Mouse (Mus musculus): ENCODE data around the gene Pip5kl1.

Gene Pip5kl1

DNA sequence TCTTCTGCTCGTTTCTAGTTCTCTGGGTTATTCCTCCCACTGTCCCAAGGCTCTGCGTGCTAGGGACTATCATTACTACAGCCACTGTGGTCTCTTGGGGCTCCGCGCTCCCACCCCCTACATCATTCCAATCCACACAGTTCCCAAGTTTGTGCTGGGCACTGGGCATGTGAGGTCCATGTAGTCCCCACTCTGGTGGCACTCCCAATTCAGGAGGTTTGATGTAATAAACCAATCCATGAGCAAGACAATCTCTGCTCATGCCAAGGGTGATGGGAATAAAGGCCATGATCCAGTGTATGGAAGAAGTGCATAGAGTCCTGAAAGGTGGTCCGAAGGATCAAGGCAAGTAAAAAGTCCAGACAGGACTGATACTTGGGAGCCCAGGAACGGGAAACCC, at the start of gene Pip5kl1:
TSS of gene Pip5kl1 (plus strand) at position 301 of the 400 bp plus-strand sequence.
- DNase-seq (ENCODE audit: low spot score in 2 of 2): no peak

DNA sequence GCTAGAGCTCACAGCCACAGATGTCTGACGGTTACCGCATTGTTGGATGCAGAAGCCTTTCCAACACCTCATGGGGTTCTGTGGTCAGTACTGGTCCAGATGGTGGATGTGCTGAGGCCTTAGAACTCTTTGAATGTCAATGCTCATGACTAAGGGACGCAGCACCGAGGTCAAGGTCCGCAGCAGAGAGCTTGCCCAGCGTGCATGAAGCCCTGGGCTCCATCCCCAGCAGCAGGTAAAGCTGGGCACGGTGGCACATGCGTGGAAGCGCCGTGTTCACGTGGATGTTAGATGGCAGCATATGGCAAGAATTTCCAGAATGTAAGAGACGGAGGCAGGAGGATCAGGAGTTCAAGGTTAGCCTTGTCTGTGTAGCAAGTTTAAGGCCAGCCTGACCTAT, 48.8 kb upstream of the Pip5kl1 start:
- DNase-seq (ENCODE audit: low spot score in 2 of 2): no peak

DNA sequence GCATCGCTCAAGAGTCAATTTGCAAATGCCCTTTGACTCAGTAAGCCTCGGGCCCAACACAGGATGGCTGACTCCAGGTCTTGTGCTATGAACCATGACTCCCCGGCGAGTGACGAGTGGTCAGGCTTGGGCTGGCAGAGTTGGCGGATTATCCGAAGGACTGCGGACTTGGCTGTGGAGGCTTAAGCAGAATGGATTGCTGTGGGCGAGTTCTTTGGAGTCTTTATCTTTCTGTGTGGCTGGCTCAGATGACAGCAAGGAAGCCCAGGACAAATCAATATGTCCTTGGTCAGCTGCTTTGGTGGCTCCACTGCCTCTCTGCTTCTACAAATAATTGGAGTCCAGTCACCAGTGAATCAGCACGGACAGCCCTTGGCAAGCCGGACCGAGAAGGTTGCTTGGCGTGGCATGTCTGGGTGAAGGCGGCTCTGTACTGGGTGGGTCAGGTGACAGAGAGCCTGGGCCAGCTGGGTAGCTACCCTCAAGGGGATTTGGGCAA, 47.1 kb upstream of the Pip5kl1 start:
- DNase-seq (ENCODE audit: low spot score in 2 of 2): no peak

DNA sequence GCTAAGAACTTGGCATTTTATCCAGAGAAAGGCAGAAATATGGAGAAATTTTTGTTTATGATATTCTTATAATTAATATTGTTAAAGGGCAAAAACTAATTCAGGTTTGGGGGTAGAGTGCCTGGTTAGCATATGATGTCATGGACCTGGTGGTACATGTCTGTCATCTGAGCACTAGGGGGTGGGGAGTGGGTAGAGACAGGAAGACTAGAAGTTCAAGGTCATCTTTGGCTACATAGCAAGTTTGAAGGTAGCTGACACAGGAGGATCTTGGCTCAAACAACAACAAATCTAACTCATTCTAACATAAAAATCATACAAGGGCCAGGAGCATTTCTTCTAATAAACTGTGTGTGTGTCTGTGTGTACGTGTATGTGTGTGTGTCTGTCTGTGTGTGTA, 46.3 kb upstream of the Pip5kl1 start:
- no peak for DNase-seq (ENCODE audit: low spot score in 2 of 2)

DNA sequence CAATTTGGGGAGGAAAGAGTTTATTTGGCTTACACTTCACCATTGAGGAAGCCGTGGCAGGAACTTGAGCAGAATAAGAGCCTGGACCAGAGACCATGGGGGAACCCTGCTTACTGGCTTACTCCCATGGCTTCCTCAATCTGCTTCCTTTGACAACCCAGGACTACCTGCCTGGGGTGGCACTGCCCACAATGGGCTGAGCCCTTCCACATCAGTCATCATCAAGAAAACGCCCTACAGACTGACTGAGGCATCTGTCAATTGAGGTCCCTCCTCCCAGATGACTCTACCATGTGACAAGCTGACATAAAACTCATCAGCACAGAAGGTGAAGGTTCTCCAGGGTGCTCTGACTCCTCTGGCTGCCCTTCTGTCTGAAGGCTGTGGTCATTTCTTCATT, 44.1 kb upstream of the Pip5kl1 start:
- no peak for DNase-seq (ENCODE audit: low spot score in 2 of 2)

DNA sequence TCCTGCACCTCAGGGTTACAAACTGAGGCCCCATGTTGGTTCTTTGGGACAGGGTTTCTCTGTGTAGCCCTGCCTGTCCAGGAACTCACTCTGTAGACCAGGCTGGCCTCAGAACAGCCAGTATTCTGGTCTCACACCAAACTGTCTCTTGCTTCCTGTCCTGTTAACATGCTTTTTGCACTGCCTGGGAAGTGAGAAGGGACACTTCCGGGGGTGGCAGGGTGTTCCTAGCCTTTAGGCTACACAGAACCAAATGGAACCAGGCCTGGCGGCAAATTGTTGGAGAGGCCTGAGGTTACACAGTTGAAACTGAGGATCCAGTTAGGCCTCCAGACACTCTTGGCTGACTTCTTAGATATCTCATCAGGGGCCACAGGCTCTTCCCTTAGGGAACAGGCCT, 41.4 kb upstream of the Pip5kl1 start:
- DNase-seq (ENCODE audit: low spot score in 2 of 2): no peak

DNA sequence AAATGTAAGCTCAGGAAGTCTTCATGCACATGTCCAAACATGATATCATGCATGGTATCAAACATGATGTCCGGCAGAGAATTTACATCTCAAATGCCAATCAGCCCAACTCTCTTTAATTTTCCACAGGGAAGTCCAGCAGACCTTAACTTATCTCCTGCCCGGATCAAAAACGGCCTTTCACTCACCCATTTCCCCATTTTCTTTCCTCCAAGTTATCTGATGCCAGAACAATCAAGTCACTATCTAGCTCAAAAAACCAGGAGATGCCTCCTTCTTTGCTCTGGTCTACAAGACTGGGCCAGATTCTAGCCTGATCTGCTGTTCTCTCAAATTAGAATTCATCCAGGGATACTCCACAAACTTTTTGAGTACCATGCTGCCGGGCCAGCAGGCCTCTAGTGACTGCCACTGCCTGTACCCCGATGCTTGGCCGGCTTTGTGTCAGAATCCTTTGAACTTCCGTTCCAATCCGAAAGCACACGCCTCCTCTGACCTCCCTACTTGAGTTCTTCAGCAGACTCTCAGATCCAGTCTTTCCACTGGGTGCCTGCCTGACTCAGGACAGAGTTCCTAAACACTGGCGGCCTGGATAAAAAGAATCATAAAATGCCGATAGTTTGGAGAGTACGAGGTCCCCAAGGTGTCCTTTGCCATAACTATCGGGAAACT, 40.4 kb upstream of the Pip5kl1 start:
- DNase-seq (ENCODE audit: low spot score in 2 of 2): no peak

DNA sequence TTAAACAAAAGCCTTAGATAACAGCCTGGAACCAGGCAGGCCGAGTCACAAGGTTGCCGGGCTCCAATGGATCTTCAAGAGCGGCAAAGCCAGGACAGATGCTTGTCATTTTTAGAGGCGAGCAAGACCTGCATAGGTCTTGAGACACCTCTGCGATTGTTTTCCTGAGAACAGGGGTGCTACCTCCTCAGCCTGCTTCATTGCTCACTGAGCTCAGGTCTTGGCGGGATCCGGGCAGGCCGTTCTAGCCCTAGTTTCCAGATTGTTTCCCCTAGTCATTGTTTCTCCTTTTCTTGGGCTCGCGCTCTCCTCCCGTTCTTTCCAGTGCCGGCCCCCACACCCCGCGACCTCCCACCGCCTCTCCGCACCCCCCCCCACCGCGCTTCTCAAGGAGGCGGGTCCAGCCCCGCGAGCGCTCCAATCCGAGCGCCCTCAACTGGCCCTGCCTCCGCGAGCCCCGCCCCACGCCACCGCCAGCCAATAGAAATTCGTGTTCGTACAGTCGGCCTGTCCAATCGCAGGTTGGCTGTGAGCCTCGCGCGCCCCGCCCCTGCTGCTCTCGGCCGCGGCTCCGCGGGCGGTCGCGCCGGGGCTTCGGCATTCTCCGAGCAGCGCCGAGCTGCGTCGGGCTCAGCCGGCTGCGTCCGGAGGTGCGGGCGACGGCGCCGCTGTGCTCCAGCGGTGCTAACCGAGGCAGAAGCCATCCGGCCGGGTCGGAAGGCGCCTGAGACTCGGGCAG, 39.7 kb upstream of the Pip5kl1 start, which contains the start of gene Fam102a:
TSS of gene Fam102a (plus strand) at position 600 of the 739 bp plus-strand sequence.
- DNase-seq (ENCODE audit: low spot score in 2 of 2): peak; percentile 98

DNA sequence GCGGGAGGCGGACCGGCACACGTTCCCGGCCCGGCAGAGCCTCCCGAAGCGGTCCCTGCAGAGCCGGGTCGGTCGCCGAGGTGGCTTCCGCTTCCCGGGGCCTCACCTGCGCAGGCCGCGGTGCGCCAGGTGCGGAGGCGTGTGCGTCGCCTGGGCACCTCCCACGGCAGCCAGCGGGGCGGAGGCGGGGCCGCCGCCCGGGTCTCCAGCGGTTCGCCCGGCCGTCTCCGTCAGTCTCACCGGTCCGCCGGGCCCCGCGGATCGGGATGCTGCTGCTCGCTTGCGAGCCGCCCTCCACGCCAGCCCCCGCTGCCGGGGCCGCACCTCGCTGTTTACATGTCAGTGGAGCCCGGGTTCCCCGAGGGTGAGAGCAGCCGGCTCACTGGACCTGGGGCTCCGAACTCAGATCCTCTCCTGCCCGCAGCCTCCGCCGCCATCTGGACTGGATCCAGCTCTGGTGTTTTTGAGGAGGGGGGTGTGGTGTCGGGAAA, 39.1 kb upstream of the Pip5kl1 start:
- peak; percentile 25 to 30 for DNase-seq (ENCODE audit: low spot score in 2 of 2)

DNA sequence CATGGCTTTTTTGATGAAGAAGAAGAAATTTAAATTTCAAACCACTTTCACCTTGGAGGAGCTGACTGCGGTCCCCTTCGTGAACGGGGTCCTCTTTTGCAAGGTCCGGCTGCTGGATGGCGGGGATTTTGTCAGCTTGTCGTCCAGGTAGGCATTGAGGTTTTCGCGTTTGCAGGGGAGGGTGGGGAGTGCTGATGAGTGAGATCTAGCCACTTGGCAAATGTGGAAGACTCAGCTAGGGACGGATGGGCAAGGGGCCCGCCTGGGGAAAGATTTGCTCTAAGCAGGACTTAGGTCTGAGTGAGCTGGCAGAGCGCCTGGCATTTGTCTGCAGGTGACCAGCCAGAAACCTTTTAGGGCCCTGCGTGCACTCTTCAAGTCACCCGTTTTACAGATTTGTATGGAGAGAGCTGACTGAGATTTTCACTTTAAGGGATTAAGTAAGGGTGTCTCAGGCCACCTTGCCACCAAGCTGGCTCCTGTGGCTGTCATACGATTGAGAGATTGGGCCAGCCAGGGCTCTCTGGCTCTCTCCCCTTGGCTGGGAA, 38.4 kb upstream of the Pip5kl1 start:
- DNase-seq (ENCODE audit: low spot score in 2 of 2): no peak

DNA sequence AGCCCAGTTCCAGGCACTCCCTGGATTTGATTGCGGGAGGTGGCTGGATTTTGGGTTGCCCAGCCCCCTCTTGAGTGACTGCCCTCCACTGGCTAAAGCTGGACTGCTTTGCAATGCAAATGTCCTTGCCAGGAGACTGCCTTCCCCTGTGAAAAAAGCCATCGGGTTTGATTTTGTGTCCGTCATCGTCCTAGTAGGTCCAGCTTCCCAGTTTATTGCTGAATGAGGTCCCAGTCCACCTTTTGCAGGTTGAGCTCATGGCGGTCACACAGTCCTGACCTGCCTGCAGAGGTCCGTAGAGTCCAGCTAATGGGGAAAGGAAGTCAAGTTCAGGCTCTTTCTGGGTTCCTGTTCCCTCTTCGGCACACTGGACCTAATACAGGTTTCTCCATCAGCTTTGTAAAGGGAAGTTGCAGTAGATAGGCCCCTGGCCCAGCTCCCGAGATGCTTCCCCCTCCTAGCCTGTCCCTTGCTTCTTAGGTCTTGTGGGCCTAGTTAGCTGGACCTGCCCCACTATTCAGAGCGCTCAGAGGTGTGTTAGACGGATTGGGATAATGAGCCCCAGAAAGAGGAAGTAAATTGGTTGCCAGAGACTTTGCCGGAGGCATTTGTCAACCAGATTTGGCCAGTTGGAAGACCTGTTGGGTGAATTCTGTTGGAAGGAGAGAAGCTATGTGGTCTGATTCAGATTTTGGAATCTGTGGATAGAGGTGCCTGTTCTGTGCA, 37.8 kb upstream of the Pip5kl1 start:
- DNase-seq (ENCODE audit: low spot score in 2 of 2): peak; percentile 26 to 63

DNA sequence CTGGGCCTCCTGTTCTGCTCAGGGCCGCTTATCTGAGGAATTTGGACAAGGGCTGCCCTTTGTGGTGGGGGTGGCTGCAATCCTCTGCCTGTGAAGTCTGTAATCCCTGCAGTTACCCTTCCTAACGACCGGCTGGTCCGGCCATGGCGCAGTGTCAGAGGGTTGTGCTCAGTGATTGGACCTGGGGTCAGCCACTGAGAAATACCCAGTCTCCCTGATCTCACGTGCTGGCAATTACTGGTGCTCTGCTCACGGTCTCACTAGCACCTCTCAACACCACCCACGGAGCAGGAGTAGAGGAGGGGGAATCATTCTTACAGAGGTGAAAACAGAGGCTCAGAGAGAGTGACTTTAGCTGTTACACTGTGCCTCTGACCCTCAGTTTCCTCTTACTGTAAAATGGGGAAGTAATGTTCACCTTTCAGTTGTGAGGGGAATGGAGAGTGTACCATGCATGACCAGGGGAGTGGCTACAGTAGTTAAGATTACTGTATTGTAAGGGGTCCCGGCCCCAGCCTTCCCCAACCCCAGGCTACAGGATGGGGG, 37.2 kb upstream of the Pip5kl1 start:
- DNase-seq (ENCODE audit: low spot score in 2 of 2): no peak

DNA sequence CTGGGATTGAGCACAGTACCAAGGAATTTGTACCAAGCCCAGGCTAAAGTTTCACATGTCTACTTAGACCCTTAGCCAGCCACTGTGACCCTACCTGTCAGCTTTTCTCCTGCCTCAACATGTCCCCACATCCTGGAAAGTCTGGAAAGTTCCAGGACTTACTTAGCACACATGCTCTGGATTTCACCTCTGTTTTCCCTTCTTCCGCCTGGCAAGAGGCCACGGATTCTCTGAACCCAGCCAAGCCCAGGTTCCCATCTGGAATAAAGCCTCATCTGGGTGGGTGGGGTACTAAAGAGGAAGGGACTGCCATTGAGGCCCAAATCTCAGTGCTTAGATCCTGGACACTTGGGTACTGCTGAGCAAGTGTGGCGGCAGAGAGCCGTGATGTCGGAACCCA, 36.7 kb upstream of the Pip5kl1 start:
- no peak for DNase-seq (ENCODE audit: low spot score in 2 of 2)

DNA sequence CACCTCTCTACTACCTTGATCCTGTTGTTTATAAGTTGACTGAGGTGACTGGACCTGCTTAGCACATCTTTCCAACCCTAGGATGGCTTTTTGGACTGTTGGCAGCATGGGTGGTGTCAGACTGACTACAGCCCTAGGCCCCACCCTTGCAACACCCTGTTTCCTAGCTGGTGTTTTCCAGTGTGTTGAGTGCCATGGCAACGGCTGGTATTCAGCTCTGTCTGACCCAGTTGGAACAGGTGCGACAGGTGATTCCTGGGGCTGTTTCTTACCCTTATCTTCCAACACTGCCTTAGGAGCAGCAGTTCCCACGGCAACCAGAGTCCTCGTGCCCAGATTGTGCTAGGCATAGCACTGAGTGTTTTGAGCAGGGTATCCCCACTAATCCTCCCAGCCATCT, 36.1 kb upstream of the Pip5kl1 start:
- DNase-seq (ENCODE audit: low spot score in 2 of 2): no peak

DNA sequence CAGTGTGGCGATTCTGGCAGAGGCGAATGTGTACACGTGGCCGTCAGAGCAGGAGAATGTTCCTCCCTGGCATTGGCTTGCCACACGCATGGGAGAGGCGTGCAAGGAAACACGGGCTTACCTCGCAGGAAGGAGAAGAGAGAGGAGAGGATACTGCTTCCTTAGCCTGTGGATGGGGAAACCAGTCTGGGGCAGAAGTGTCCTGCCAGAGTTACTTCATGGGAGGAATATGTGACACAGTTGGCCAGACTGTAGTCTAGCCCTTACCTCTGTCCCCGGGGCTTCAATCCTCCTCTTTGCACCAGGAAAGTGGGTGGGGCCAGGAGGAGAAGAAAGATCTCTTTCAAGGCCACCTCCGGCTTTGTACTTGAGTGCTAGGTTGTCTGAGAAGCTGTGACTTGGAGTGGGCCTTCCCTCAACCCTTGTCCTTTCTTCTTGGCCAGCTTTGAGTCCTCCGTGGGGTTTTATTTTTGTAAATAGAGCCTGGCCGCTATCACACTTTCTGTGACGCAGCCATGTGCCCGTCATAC, 35.1 kb upstream of the Pip5kl1 start:
- DNase-seq (ENCODE audit: low spot score in 2 of 2): no peak

DNA sequence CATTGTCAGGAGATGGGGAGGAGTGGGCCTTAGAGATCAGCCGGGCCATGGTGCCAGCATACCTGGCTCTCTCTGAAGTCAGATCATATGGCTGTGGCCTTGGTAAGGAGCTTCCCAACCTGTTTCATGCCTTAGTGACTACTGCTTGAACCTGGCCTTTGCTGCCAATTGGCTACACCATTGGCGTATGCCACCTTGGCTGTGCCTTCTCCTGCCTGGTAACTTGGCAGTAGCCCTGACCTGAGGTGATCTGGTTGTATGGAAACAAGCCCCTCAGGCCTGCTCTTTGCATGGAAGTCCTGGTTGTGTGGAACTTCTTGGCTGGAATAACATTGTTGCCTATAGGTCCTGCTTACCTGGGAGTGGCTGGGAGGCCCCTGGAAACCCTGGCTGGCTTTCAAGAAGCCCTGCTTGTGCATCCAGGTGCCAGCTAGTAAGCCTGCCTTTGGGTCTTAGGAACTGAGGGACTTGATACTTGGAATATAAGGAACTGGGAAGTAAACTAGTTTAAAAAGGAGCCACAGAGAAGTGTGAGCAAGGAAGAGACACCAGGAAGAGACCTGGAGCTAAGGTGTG, 33.2 kb upstream of the Pip5kl1 start:
- DNase-seq (ENCODE audit: low spot score in 2 of 2): no peak

DNA sequence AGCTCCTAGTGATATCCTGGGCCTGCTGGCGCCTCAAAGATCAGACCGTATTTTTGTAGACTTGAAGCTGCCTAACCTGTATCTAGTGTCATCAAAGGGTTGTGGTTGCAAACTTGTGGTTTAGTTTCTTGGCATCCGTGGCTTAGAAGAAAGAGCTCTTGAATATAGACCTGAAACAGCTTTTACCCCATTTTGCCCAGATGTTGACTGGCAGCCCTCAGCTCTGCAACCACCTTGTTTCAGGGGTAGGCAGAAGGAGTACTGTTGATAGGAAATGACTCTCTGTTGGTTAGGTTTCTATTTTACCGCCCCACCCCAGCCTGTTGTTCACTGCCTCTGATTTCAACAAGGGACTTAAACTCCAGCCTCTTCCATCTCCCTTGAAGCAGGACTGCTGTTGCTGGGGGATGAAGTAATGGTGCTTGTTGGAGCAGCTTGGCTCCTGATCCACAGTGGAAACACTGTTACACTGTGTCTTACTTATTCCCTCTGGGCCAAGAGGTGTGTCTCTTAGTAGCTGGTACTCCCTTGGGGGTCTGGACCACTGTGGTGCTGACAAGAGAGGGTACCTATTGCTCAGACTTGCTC, 32.5 kb upstream of the Pip5kl1 start:
- DNase-seq (ENCODE audit: low spot score in 2 of 2): no peak

DNA sequence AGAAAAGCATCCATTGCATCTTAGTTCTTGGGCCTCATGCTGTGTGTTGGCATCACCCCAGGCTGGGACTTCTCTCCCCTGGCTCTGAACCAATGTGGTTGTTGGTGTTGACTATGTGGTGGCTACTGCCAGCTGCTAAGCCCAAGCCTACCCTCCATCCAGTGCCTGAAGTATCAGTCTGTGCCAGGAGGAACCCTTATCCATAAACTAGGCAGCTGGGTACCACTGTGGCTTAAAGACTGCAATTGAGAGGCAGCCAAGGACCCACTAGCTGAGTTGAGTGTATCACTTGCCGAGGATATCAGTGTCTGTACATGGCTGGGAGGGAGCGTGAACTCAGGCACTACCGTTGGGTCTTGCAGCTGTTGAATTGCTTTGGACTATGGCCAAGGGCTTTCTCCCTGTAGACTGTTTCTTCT, 31.6 kb upstream of the Pip5kl1 start:
- DNase-seq (ENCODE audit: low spot score in 2 of 2): no peak

DNA sequence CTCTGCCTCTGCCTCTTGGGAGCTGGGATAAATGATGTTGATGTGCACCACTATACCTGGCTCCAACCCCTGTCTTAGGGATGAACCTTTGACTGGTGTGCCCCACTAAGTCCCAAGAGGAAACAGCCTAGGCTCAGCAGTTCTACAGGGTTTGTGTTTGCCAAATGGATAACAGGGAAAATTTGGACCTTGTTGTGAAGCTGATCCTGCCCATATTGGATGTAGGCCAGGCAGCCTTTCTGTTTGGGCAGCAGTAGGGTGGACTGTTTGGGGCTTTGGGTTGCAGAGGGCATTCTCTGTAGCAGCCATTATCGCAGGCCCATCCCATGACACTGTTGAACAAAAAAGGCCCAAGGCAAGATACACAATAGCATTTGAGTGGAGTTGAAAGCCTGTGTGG, 27.6 kb upstream of the Pip5kl1 start:
- no peak for DNase-seq (ENCODE audit: low spot score in 2 of 2)

DNA sequence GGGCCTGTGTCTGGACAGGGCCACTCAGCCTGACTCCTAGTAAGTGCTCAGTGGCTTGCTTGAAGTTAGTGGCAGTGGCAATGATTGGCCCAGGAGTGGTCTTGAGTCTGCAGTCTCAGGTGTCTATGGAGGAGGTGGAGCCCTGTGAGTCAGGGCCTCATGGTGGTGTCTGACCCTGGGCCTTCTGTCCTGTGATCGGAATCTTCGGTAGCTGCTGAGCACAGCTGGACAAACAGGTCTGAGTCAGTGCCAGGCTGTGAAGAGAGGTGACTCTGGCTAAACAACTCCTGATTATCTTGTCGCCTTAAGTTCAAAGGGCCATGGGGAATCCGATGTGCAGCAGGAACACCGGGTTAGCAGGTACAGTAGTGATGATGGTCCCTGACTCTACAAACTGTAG, 27.2 kb upstream of the Pip5kl1 start:
- no peak for DNase-seq (ENCODE audit: low spot score in 2 of 2)

All from right cerebral cortex, postnatal 36 days (tissue).